Mouse (Mus musculus): Measurements from ENCODE around the gene Dld. TPM values are rescaled to one million over a fixed set of nuclear protein-coding genes. Genes with fewer than 3 reads are reported as not detected.

Gene Dld
- polyA plus RNA-seq, 1 experiment, result 4.4 TPM

DNA sequence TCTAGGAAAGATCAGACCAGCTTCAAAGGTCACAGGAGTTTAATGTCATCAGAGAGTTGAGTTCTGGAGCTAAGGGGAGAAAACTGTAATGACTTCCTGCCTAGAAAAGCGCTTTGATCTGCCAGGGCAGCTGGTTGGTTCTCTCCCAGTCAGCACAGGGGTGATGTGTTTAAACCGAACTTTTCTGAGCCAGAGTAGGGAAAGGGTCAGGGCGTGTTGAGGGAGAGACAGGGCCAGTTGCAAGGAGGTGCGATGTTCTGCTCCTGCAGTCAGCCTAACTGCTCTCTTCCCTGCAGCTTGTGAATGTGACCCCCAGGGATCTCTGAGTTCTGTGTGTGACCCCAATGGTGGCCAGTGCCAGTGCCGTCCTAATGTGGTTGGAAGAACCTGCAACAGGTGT is 49.0 kb downstream of the Dld start:
- no peak for TF ChIP-seq CTCF (IDR thresholded peaks at IDR 0.05; ENCODE audit: extremely low read depth, insufficient read length, insufficient replicate concordance, low read depth, low read length)
- no peak for TF ChIP-seq POLR2A (IDR thresholded peaks at IDR 0.05; ENCODE audit: low read depth, low read length)
- Histone ChIP-seq H3K36me3 (ENCODE audit: control insufficient read depth, insufficient read depth, low read length) (peaks cover 4% of the 10 kb centered on the region; the same call in 1 of the 2 replicates), H3K4me1 (ENCODE audit: control insufficient read depth, insufficient read depth, insufficient read length, low read length) (0 out of 2 replicates have a peak, but pooled peaks cover 2% of the 10 kb centered on the region), H3K27ac (ENCODE audit: insufficient read depth, low read depth, low read length) (no peak overlapping the region), H3K4me3 (ENCODE audit: low read depth, low read length) (no peak overlapping the region), H3K27me3 (ENCODE audit: control insufficient read depth, insufficient read depth, low read length) (no peaks in the 10 kb centered on the region)
- WGBS, result 46% methylated on average over 5 of the region's 5 CpGs

DNA sequence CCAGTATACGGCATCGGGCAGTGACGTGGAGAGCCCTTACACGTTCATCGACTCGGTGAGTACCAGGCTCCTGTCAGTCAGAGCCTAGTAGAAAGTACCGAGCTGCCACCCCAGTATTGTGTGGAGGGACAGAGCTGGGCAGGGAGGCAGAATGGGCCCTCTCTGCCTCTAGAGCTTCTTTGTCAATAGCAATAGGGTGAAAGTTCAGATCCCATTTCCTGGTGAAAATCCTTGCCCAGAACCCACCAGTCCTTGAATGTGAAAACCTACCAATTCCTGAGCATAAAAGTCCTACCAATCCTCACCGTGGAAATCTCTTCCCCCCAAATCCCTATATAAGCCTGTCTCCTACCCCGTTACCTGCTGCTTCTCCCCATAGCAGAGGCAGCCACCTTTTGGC is 51.0 kb downstream of the Dld start:
- TF ChIP-seq POLR2A (IDR thresholded peaks at IDR 0.05; ENCODE audit: low read depth, low read length), result no peak
- TF ChIP-seq CTCF (IDR thresholded peaks at IDR 0.05; ENCODE audit: extremely low read depth, insufficient read length, insufficient replicate concordance, low read depth, low read length), result no peak

DNA sequence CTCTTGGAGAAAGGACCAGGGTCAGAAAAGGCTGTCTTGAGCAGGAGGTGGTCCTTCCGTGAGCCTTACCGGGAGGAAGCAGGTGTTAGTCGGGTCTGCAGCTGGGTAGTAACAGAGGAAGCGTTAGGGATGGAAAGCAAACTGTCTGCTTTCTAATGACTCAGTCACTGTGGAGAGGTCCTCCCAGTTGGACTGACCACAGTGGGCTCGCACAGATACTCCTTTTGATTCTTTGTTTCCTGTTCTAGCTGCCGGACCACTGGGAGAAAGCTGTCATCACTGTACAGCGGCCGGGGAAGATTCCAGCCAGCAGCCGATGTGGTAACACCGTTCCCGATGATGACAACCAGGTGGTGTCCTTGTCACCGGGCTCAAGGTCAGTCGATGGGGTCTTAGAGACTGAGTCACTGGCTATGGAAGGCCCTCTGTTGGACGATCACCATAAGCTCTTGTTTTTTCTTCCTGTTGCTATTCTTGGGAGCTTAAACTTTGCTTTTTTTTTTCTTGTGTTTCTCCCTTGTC is 51.5 kb downstream of the Dld start:
- no peaks in the 10 kb centered on the region; the same call in 1 of the 2 replicates for H3K27me3 ChIP-seq (ENCODE audit: control insufficient read depth, insufficient read depth, low read length)
- H3K27ac ChIP-seq (ENCODE audit: insufficient read depth, low read depth, low read length), result no peak overlapping the region
- 76% methylated on average over 14 of the region's 14 CpGs for WGBS
- H3K4me1 ChIP-seq (ENCODE audit: control insufficient read depth, insufficient read depth, insufficient read length, low read length), result peaks cover 3% of the 10 kb centered on the region
- H3K36me3 ChIP-seq (ENCODE audit: control insufficient read depth, insufficient read depth, low read length), result peaks cover 4% of the 10 kb centered on the region; the same call in 1 of the 2 replicates
- H3K4me3 ChIP-seq (ENCODE audit: low read depth, low read length), result no peak overlapping the region
- TF ChIP-seq CTCF (IDR thresholded peaks at IDR 0.05; ENCODE audit: extremely low read depth, insufficient read length, insufficient replicate concordance, low read depth, low read length) (no peak), POLR2A (IDR thresholded peaks at IDR 0.05; ENCODE audit: low read depth, low read length) (no peak)

More for the DNA sequence above, 51.0 kb downstream of the Dld start:
- no peak overlapping the region for H3K27ac ChIP-seq (ENCODE audit: insufficient read depth, low read depth, low read length)
- H3K4me3 ChIP-seq (ENCODE audit: low read depth, low read length), result no peak overlapping the region
- 0 out of 2 replicates have a peak, but pooled peaks cover 2% of the 10 kb centered on the region for H3K4me1 ChIP-seq (ENCODE audit: control insufficient read depth, insufficient read depth, insufficient read length, low read length)
- 89% methylated on average over 9 of the region's 9 CpGs for WGBS
- no peaks in the 10 kb centered on the region; the same call in 1 of the 2 replicates for H3K27me3 ChIP-seq (ENCODE audit: control insufficient read depth, insufficient read depth, low read length)
- H3K36me3 ChIP-seq (ENCODE audit: control insufficient read depth, insufficient read depth, low read length), result peaks cover 4% of the 10 kb centered on the region; the same call in 1 of the 2 replicates

DNA sequence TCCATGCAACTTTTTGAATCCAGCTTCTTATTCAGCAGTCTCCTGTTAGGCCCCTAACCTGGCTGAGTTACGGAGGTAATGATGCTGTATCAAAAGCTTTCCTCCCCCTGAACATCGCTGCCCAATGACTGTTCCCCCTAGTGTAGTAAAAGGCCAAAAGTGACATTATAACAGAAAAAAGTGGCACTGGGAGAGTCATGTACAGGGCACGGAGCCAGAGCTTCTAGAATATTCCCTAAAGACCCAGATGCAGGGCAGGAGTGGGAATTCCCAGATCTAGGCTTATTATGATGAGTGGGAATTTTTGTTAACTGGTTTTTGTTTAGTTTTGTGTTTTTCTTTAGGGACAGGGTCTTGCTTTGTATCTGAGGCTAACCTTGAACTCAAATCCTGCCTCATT is 52.1 kb downstream of the Dld start:
- no peak overlapping the region for H3K4me3 ChIP-seq (ENCODE audit: low read depth, low read length)
- H3K27ac ChIP-seq (ENCODE audit: insufficient read depth, low read depth, low read length), result no peak overlapping the region
- peaks cover 4% of the 10 kb centered on the region; the same call in 1 of the 2 replicates for H3K36me3 ChIP-seq (ENCODE audit: control insufficient read depth, insufficient read depth, low read length)
- WGBS, result 90% methylated on average over 3 of the region's 3 CpGs
- TF ChIP-seq CTCF (IDR thresholded peaks at IDR 0.05; ENCODE audit: extremely low read depth, insufficient read length, insufficient replicate concordance, low read depth, low read length), result no peak
- TF ChIP-seq POLR2A (IDR thresholded peaks at IDR 0.05; ENCODE audit: low read depth, low read length), result no peak
- peaks cover 6% of the 10 kb centered on the region for H3K4me1 ChIP-seq (ENCODE audit: control insufficient read depth, insufficient read depth, insufficient read length, low read length)
- H3K27me3 ChIP-seq (ENCODE audit: control insufficient read depth, insufficient read depth, low read length), result no peaks in the 10 kb centered on the region; the same call in 1 of the 2 replicates

DNA sequence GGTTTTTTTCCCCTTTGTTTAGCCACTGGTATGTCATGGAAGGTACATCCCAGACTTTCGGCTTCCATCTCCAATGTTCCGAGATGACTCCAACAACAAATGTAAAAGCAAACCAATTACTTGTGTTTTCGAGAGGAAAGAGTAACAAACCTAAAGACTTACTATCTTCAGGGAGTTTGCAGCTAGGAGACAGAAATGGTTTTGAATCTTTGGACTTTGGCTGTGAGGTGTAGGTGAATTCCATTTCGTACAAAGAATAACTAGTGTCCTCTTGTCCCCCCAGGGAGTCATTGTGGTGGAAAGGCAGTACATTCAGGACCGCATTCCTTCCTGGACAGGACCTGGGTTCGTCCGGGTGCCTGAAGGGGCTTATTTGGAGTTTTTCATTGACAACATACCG is 52.7 kb downstream of the Dld start:
- no peak overlapping the region for H3K27ac ChIP-seq (ENCODE audit: insufficient read depth, low read depth, low read length)
- peaks cover 9% of the 10 kb centered on the region for H3K4me1 ChIP-seq (ENCODE audit: control insufficient read depth, insufficient read depth, insufficient read length, low read length)
- TF ChIP-seq CTCF (IDR thresholded peaks at IDR 0.05; ENCODE audit: extremely low read depth, insufficient read length, insufficient replicate concordance, low read depth, low read length), result no peak
- TF ChIP-seq POLR2A (IDR thresholded peaks at IDR 0.05; ENCODE audit: low read depth, low read length), result no peak
- WGBS, result 87% methylated on average over 8 of the region's 8 CpGs
- peaks cover 4% of the 10 kb centered on the region; the same call in 1 of the 2 replicates for H3K36me3 ChIP-seq (ENCODE audit: control insufficient read depth, insufficient read depth, low read length)
- no peak overlapping the region for H3K4me3 ChIP-seq (ENCODE audit: low read depth, low read length)
- H3K27me3 ChIP-seq (ENCODE audit: control insufficient read depth, insufficient read depth, low read length), result no peaks in the 10 kb centered on the region; the same call in 1 of the 2 replicates

DNA sequence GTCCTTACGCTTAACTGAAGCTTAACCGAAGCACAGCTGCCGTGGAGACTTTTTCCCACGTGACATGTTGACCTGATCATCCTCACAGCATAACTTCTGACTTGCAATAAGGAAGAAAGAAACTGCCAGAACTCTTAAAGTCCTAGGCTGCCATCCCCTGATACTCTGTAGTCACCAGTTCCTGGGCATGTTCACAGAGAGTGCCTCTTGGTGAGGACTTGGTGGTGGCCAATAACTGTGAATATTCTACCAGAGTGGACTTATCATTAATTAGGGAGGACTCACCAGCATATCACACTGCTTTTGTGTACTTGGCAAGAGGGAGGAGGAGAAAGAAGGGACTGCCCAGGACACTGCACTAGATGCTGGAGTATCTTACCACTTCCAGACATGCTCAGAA is 53.1 kb downstream of the Dld start:
- H3K36me3 ChIP-seq (ENCODE audit: control insufficient read depth, insufficient read depth, low read length), result peaks cover 3% of the 10 kb centered on the region; the same call in 1 of the 2 replicates
- H3K27ac ChIP-seq (ENCODE audit: insufficient read depth, low read depth, low read length), result no peak overlapping the region
- no peaks in the 10 kb centered on the region; the same call in 1 of the 2 replicates for H3K27me3 ChIP-seq (ENCODE audit: control insufficient read depth, insufficient read depth, low read length)

DNA sequence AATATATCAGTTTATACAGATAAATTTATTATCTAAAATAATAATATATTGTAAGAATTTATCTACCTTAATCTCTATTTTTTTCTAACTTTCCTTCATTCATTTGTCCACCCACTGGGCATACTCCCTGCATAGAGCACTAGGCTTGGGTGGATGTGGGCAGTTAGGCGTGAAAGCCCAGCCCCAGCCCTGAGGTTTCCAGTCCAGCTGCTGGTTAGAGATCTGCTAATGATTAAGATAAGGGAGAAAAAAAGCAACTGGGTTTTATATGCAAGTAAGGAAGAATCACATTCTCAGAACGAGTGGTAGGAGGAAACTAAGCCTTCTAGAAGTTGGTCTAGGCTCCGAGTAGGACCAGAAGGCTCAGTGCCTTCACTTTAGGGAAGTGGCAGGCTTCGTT is 55.2 kb downstream of the Dld start:
- Histone ChIP-seq H3K27ac (ENCODE audit: insufficient read depth, low read depth, low read length) (0 out of 2 replicates have a peak overlapping the region, but pooled peaks have one; percentile 6), H3K4me3 (ENCODE audit: low read depth, low read length) (no peak overlapping the region), H3K36me3 (ENCODE audit: control insufficient read depth, insufficient read depth, low read length) (peaks cover 3% of the 10 kb centered on the region; the same call in 1 of the 2 replicates), H3K27me3 (ENCODE audit: control insufficient read depth, insufficient read depth, low read length) (no peaks in the 10 kb centered on the region; the same call in 1 of the 2 replicates), H3K4me1 (ENCODE audit: control insufficient read depth, insufficient read depth, insufficient read length, low read length) (peaks cover 8% of the 10 kb centered on the region)
- 64% methylated on average over 4 of the region's 4 CpGs for WGBS
- TF ChIP-seq POLR2A (IDR thresholded peaks at IDR 0.05; ENCODE audit: low read depth, low read length) (no peak), CTCF (IDR thresholded peaks at IDR 0.05; ENCODE audit: extremely low read depth, insufficient read length, insufficient replicate concordance, low read depth, low read length) (no peak)

More for the DNA sequence above, 53.1 kb downstream of the Dld start:
- WGBS, result 74% methylated on average over 4 of the region's 4 CpGs
- Histone ChIP-seq H3K4me3 (ENCODE audit: low read depth, low read length) (no peak overlapping the region), H3K4me1 (ENCODE audit: control insufficient read depth, insufficient read depth, insufficient read length, low read length) (peaks cover 10% of the 10 kb centered on the region)
- no peak for TF ChIP-seq CTCF (IDR thresholded peaks at IDR 0.05; ENCODE audit: extremely low read depth, insufficient read length, insufficient replicate concordance, low read depth, low read length)
- no peak for TF ChIP-seq POLR2A (IDR thresholded peaks at IDR 0.05; ENCODE audit: low read depth, low read length)
